7 mouse cellular contexts compared by ENCODE assay signal in the genomic region with DNA sequence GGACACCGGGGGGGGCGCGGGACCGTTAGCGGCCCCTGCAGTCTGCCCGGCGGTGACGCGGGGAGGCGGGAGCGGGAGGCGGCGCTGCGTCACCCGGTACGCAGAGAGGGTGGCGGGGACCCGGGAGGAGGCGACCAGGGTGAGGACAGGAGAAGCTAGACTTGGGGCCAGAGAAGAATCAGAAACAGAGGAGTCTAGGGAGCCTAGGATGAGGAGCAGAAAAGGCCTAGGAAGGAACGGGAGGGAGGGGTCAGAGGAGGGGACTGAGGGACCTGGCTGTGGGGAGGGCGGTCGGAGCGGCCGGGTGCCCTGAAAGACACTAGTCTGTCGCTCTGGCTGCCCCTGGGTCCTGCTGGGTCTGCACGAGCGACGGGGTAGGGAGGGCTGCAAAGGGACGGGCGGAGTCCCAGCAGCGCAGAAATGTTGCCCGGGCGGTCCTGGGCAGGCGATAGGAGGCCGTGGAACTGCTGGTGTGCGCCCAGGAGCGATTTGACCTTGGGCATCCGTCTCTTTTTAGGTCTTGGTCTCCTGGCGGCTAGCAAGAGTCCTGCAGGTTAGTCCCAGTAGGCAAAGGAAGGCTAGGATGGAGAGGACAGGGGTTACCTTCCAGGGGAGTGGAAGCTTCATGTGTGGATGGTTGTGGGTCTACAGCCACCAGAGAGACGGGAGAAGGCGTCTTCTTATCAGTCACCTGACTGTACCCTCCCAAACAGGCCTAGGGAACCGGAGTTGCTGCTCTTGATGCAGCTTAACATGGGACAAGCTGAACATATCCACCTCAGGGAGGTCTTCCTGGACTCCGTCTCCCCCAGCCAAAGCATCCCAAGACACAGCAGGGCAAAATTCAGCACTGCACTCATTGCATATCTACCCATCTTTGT. TPM values are rescaled to one million over a fixed set of nuclear protein-coding genes. Genes with fewer than 3 reads are reported as not detected.
DNase-seq lines count a peak whose midpoint lies in the region; ATAC-seq and TF ChIP-seq lines count a peak whose summit lies in the region.

A gene (minus strand): TSS at position 453 of the 881 bp plus-strand sequence.

- peak; percentile 42 for ATAC-seq in granulocyte monocyte progenitor cell, adult 5-6 weeks (replicated peaks; ENCODE audit: poor library complexity, severe bottlenecking)
- ATAC-seq in intestine, embryonic 16.5 days, result peak; percentile 51
- peak; percentile 64 for ATAC-seq in midbrain, embryonic 11.5 days (ENCODE audit: low FRiP score)

- H3K4me3 ChIP-seq in intestine, embryonic 16.5 days (ENCODE audit: low read length), result peak within 1 kb of the TSS; percentile 87
- peak within 1 kb of the TSS; percentile 93 for H3K4me3 ChIP-seq in limb, embryonic 10.5 days
- H3K4me3 ChIP-seq in midbrain, embryonic 11.5 days (ENCODE audit: low read depth, low read length), result peak within 1 kb of the TSS; percentile 82
- peak within 1 kb of the TSS; percentile 90 for H3K4me3 ChIP-seq in spleen, adult 2 months (ENCODE audit: extremely low read depth, insufficient read depth, insufficient read length)

- H3K9ac ChIP-seq in intestine, embryonic 16.5 days (ENCODE audit: low read depth, low read length), result peak within 1 kb of the TSS; percentile 89
- peak within 1 kb of the TSS; percentile 97 for H3K9ac ChIP-seq in midbrain, embryonic 11.5 days (ENCODE audit: low read length)

- H3K4me1 ChIP-seq in intestine, embryonic 16.5 days (ENCODE audit: control insufficient read depth, insufficient read depth, low read length), result peaks cover 38% of the 10 kb centered on the region
- H3K4me1 ChIP-seq in limb, embryonic 10.5 days, result peaks cover 54% of the 10 kb centered on the region
- peaks cover 15% of the 10 kb centered on the region for H3K4me1 ChIP-seq in midbrain, embryonic 11.5 days (ENCODE audit: control insufficient read depth, insufficient read depth, low read length)
- H3K4me1 ChIP-seq in spleen, adult 2 months (ENCODE audit: control insufficient read depth, insufficient read depth, insufficient read length), result peaks cover 22% of the 10 kb centered on the region; the same call in 1 of the 2 replicates

- no peaks in the 10 kb centered on the region for H3K36me3 ChIP-seq in intestine, embryonic 16.5 days (ENCODE audit: control insufficient read depth, insufficient read depth, low read length)
- H3K36me3 ChIP-seq in limb, embryonic 10.5 days, result no peaks in the 10 kb centered on the region
- H3K36me3 ChIP-seq in midbrain, embryonic 11.5 days (ENCODE audit: control insufficient read depth, insufficient read depth, low read length), result no peaks in the 10 kb centered on the region
- H3K36me3 ChIP-seq in spleen, adult 2 months (ENCODE audit: control insufficient read depth, insufficient read depth, low read length), result no peaks in the 10 kb centered on the region

- TF ChIP-seq POLR2A in spleen, adult 2 months (IDR thresholded peaks at IDR 0.05; ENCODE audit: low read depth, low read length), result peak; percentile 29; the same call in 1 of the 2 replicates

- peak within 1 kb of the TSS; percentile 80 for H3K27ac ChIP-seq in intestine, embryonic 16.5 days (ENCODE audit: low read length)
- peak within 1 kb of the TSS; percentile 95 for H3K27ac ChIP-seq in limb, embryonic 10.5 days
- peak within 1 kb of the TSS; percentile 57 for H3K27ac ChIP-seq in midbrain, embryonic 11.5 days (ENCODE audit: low read depth, low read length)
- H3K27ac ChIP-seq in spleen, adult 2 months (ENCODE audit: insufficient read depth, low read length), result peak within 1 kb of the TSS; percentile 96

- no peaks in the 10 kb centered on the region for H3K27me3 ChIP-seq in intestine, embryonic 16.5 days (replicated peaks; ENCODE audit: control insufficient read depth, insufficient read depth, low read length)
- H3K27me3 ChIP-seq in limb, embryonic 10.5 days (ENCODE audit: low read depth, poor library complexity, severe bottlenecking), result peaks cover 12% of the 10 kb centered on the region
- H3K27me3 ChIP-seq in midbrain, embryonic 11.5 days (ENCODE audit: control insufficient read depth, insufficient read depth, low read length), result 0 out of 2 replicates have a peak, but pooled peaks cover 2% of the 10 kb centered on the region
- no peaks in the 10 kb centered on the region for H3K27me3 ChIP-seq in spleen, adult 2 months (ENCODE audit: control insufficient read depth, insufficient read depth, low read length)

- TF ChIP-seq CTCF in spleen, adult 2 months (IDR thresholded peaks at IDR 0.05; ENCODE audit: extremely low read depth, insufficient read depth, insufficient read length, insufficient replicate concordance), result peak; percentile 29; the same call in 1 of the 2 replicates

- peak within 1 kb of the TSS; percentile 90 for H3K4me2 ChIP-seq in intestine, embryonic 16.5 days (ENCODE audit: low read depth, low read length)
- H3K4me2 ChIP-seq in midbrain, embryonic 11.5 days, result peak within 1 kb of the TSS; percentile 66

- H3K9me3 ChIP-seq in intestine, embryonic 16.5 days (ENCODE audit: control insufficient read depth, low read length), result no peaks in the 10 kb centered on the region
- no peaks in the 10 kb centered on the region for H3K9me3 ChIP-seq in limb, embryonic 10.5 days (replicated peaks)
- no peaks in the 10 kb centered on the region for H3K9me3 ChIP-seq in midbrain, embryonic 11.5 days (ENCODE audit: control insufficient read depth, low read length)

- 3% methylated on average over 42 of the region's 43 CpGs for WGBS in intestine, embryonic 16.5 days
- 2% methylated on average over 42 of the region's 43 CpGs for WGBS in limb, embryonic 10.5 days
- WGBS in midbrain, embryonic 11.5 days, result 3% methylated on average over 43 of the region's 43 CpGs
- WGBS in spleen, adult 2 months, result 5% methylated on average over 43 of the region's 43 CpGs

- peak; percentile 77 for DNase-seq in adrenal gland, adult 8-10 months
- peak; percentile 78 for DNase-seq in embryo, embryonic 11 days
- DNase-seq in limb, embryonic 10.5 days (ENCODE audit: low spot score), result no peak
- DNase-seq in midbrain, embryonic 11.5 days (ENCODE audit: low spot score, missing footprints), result peak; percentile 98
- DNase-seq in spleen, adult 2 months (ENCODE audit: low read depth in 1 of 2, low spot score in 2 of 2), result peak in 1 of 2 experiments; percentile 83

RNA-seq across cellular contexts. Expression of the gene that starts here (rescaled TPM):
- total RNA-seq in adrenal gland, adult 8-10 months (2022), result 10 to 100 TPM; 33.3 to 53.8 (median 43.4) TPM
- total RNA-seq in granulocyte monocyte progenitor cell, adult 5-6 weeks (2014; fragmentation: Nextera tagmentation), result 26.3 and 29.8 TPM in 2 replicates
- total RNA-seq in granulocyte monocyte progenitor cell, adult 5-6 weeks (2017), result 41.4 and 47.9 TPM in 2 replicates
- polyA plus RNA-seq in intestine, embryonic 16.5 days (2015; fragmentation: Nextera tagmentation; extraction: Ambion mirVana), result 7.9 and 8.0 TPM in 2 replicates
- polyA plus RNA-seq in limb, embryonic 10.5 days (2016; fragmentation: Nextera tagmentation; extraction: Ambion mirVana), result 10.5 and 13.8 TPM in 2 replicates
- 17.3 and 19.9 TPM in 2 replicates for polyA plus RNA-seq in midbrain, embryonic 11.5 days (2014; fragmentation: Nextera tagmentation; extraction: Ambion mirVana)
- polyA plus RNA-seq in spleen, adult 2 months (2012; rRNA removed), result 64.4 and 82.8 TPM in 2 replicates
